Mouse (Mus musculus): Measurements from ENCODE around the gene Degs1. TPM values are rescaled to one million over a fixed set of nuclear protein-coding genes. Genes with fewer than 3 reads are reported as not detected.

Gene Degs1
- polyA plus RNA-seq, 1 experiment from 2014 or later = 96.7 TPM

- 66% methylated on average over 5 of the region's 5 CpGs for WGBS
- no peak overlapping the region for H3K9ac ChIP-seq (replicated peaks; ENCODE audit: low read depth, low read length)
These were observed 11.0 kb downstream of the Degs1 start for GRCm38 (mm10) chr1:182271632-182272031.

GRCm38 (mm10) chr1:182271130-182271529, 11.5 kb downstream of the Degs1 start:
- H3K4me1 ChIP-seq (ENCODE audit: control insufficient read depth, insufficient read depth, low read length) = no peaks in the 10 kb centered on the region

More at GRCm38 (mm10) chr1:182271632-182272031, 11.0 kb downstream of the Degs1 start:
- Histone ChIP-seq H3K36me3 (ENCODE audit: control insufficient read depth, insufficient read depth, low read length) (peaks cover 10% of the 10 kb centered on the region; the same call in 1 of the 2 replicates), H3K4me2 (ENCODE audit: low read depth, low read length) (no peak overlapping the region), H3K4me3 (ENCODE audit: low read depth, low read length) (no peak overlapping the region), H3K9me3 (ENCODE audit: control insufficient read depth, low read length) (no peaks in the 10 kb centered on the region), H3K27me3 (ENCODE audit: control insufficient read depth, insufficient read depth, low read length) (no peaks in the 10 kb centered on the region), H3K27ac (ENCODE audit: low read depth, low read length) (no peak overlapping the region), H3K4me1 (ENCODE audit: control insufficient read depth, insufficient read depth, low read length) (no peaks in the 10 kb centered on the region)
- no peak for ATAC-seq (ENCODE audit: low read depth)

GRCm38 (mm10) chr1:182268317-182268716, 14.3 kb downstream of the Degs1 start:
- no peak overlapping the region for H3K9ac ChIP-seq (replicated peaks; ENCODE audit: low read depth, low read length)
- 60% methylated on average over 4 of the region's 4 CpGs for WGBS
- no peak overlapping the region for H3K4me2 ChIP-seq (ENCODE audit: low read depth, low read length)
- H3K27ac ChIP-seq (ENCODE audit: low read depth, low read length) = no peak overlapping the region
- no peaks in the 10 kb centered on the region for H3K4me1 ChIP-seq (ENCODE audit: control insufficient read depth, insufficient read depth, low read length)
- no peaks in the 10 kb centered on the region for H3K9me3 ChIP-seq (ENCODE audit: control insufficient read depth, low read length)
- no peak for ATAC-seq (ENCODE audit: low read depth)
- no peaks in the 10 kb centered on the region for H3K27me3 ChIP-seq (ENCODE audit: control insufficient read depth, insufficient read depth, low read length)
- no peaks in the 10 kb centered on the region for H3K36me3 ChIP-seq (ENCODE audit: control insufficient read depth, insufficient read depth, low read length)
- H3K4me3 ChIP-seq (ENCODE audit: low read depth, low read length) = no peak overlapping the region

More at GRCm38 (mm10) chr1:182271130-182271529, 11.5 kb downstream of the Degs1 start:
- WGBS = 89% methylated on average over 5 of the region's 5 CpGs
- Histone ChIP-seq H3K9ac (replicated peaks; ENCODE audit: low read depth, low read length) (no peak overlapping the region), H3K27ac (ENCODE audit: low read depth, low read length) (no peak overlapping the region), H3K4me2 (ENCODE audit: low read depth, low read length) (no peak overlapping the region), H3K9me3 (ENCODE audit: control insufficient read depth, low read length) (no peaks in the 10 kb centered on the region), H3K4me3 (ENCODE audit: low read depth, low read length) (no peak overlapping the region), H3K36me3 (ENCODE audit: control insufficient read depth, insufficient read depth, low read length) (peaks cover 10% of the 10 kb centered on the region; the same call in 1 of the 2 replicates), H3K27me3 (ENCODE audit: control insufficient read depth, insufficient read depth, low read length) (no peaks in the 10 kb centered on the region)
- ATAC-seq (ENCODE audit: low read depth) = no peak

- no peaks in the 10 kb centered on the region for H3K9me3 ChIP-seq (ENCODE audit: control insufficient read depth, low read length)
- H3K9ac ChIP-seq (replicated peaks; ENCODE audit: low read depth, low read length) = no peak overlapping the region
- no peaks in the 10 kb centered on the region for H3K27me3 ChIP-seq (ENCODE audit: control insufficient read depth, insufficient read depth, low read length)
- WGBS = 92% methylated on average over 11 of the region's 11 CpGs
- no peak overlapping the region for H3K4me3 ChIP-seq (ENCODE audit: low read depth, low read length)
- H3K4me1 ChIP-seq (ENCODE audit: control insufficient read depth, insufficient read depth, low read length) = no peaks in the 10 kb centered on the region
- no peaks in the 10 kb centered on the region for H3K36me3 ChIP-seq (ENCODE audit: control insufficient read depth, insufficient read depth, low read length)
- ATAC-seq (ENCODE audit: low read depth) = no peak
- no peak overlapping the region for H3K4me2 ChIP-seq (ENCODE audit: low read depth, low read length)
- no peak overlapping the region for H3K27ac ChIP-seq (ENCODE audit: low read depth, low read length)
These were observed 16.5 kb downstream of the Degs1 start for GRCm38 (mm10) chr1:182266028-182266525.

GRCm38 (mm10) chr1:182256041-182256680, 26.4 kb downstream of the Degs1 start:
- H3K36me3 ChIP-seq (ENCODE audit: control insufficient read depth, insufficient read depth, low read length) = no peaks in the 10 kb centered on the region
- no peaks in the 10 kb centered on the region for H3K9me3 ChIP-seq (ENCODE audit: control insufficient read depth, low read length)
- H3K4me2 ChIP-seq (ENCODE audit: low read depth, low read length) = no peak overlapping the region
- 88% methylated on average over 11 of the region's 11 CpGs for WGBS
- no peak overlapping the region for H3K4me3 ChIP-seq (ENCODE audit: low read depth, low read length)
- H3K9ac ChIP-seq (replicated peaks; ENCODE audit: low read depth, low read length) = no peak overlapping the region
- no peak for ATAC-seq (ENCODE audit: low read depth)
- H3K4me1 ChIP-seq (ENCODE audit: control insufficient read depth, insufficient read depth, low read length) = no peaks in the 10 kb centered on the region
- H3K27ac ChIP-seq (ENCODE audit: low read depth, low read length) = no peak overlapping the region
- H3K27me3 ChIP-seq (ENCODE audit: control insufficient read depth, insufficient read depth, low read length) = no peaks in the 10 kb centered on the region

GRCm38 (mm10) chr1:182255031-182255430, 27.6 kb downstream of the Degs1 start:
- 91% methylated on average over 11 of the region's 11 CpGs for WGBS
- Histone ChIP-seq H3K27me3 (ENCODE audit: control insufficient read depth, insufficient read depth, low read length) (no peaks in the 10 kb centered on the region), H3K27ac (ENCODE audit: low read depth, low read length) (no peak overlapping the region), H3K36me3 (ENCODE audit: control insufficient read depth, insufficient read depth, low read length) (no peaks in the 10 kb centered on the region), H3K4me3 (ENCODE audit: low read depth, low read length) (no peak overlapping the region), H3K4me2 (ENCODE audit: low read depth, low read length) (no peak overlapping the region), H3K9me3 (ENCODE audit: control insufficient read depth, low read length) (no peaks in the 10 kb centered on the region), H3K4me1 (ENCODE audit: control insufficient read depth, insufficient read depth, low read length) (no peaks in the 10 kb centered on the region), H3K9ac (replicated peaks; ENCODE audit: low read depth, low read length) (no peak overlapping the region)
- no peak for ATAC-seq (ENCODE audit: low read depth)

GRCm38 (mm10) chr1:182254618-182255017, 28.0 kb downstream of the Degs1 start:
- Histone ChIP-seq H3K9me3 (ENCODE audit: control insufficient read depth, low read length) (no peaks in the 10 kb centered on the region), H3K36me3 (ENCODE audit: control insufficient read depth, insufficient read depth, low read length) (no peaks in the 10 kb centered on the region), H3K9ac (replicated peaks; ENCODE audit: low read depth, low read length) (no peak overlapping the region), H3K27ac (ENCODE audit: low read depth, low read length) (no peak overlapping the region), H3K27me3 (ENCODE audit: control insufficient read depth, insufficient read depth, low read length) (no peaks in the 10 kb centered on the region), H3K4me1 (ENCODE audit: control insufficient read depth, insufficient read depth, low read length) (no peaks in the 10 kb centered on the region), H3K4me3 (ENCODE audit: low read depth, low read length) (no peak overlapping the region), H3K4me2 (ENCODE audit: low read depth, low read length) (no peak overlapping the region)
- WGBS = 93% methylated on average over 8 of the region's 8 CpGs
- ATAC-seq (ENCODE audit: low read depth) = no peak

GRCm38 (mm10) chr1:182253756-182254534, 28.7 kb downstream of the Degs1 start:
- H3K4me2 ChIP-seq (ENCODE audit: low read depth, low read length) = no peak overlapping the region
- no peak overlapping the region for H3K9ac ChIP-seq (replicated peaks; ENCODE audit: low read depth, low read length)
- no peaks in the 10 kb centered on the region for H3K9me3 ChIP-seq (ENCODE audit: control insufficient read depth, low read length)
- no peak overlapping the region for H3K4me3 ChIP-seq (ENCODE audit: low read depth, low read length)
- ATAC-seq (ENCODE audit: low read depth) = no peak
- 95% methylated on average over 12 of the region's 12 CpGs for WGBS
- H3K27ac ChIP-seq (ENCODE audit: low read depth, low read length) = no peak overlapping the region
- no peaks in the 10 kb centered on the region for H3K4me1 ChIP-seq (ENCODE audit: control insufficient read depth, insufficient read depth, low read length)
- H3K27me3 ChIP-seq (ENCODE audit: control insufficient read depth, insufficient read depth, low read length) = no peaks in the 10 kb centered on the region
- no peaks in the 10 kb centered on the region for H3K36me3 ChIP-seq (ENCODE audit: control insufficient read depth, insufficient read depth, low read length)

- no peak for ATAC-seq (ENCODE audit: low read depth)
- H3K9me3 ChIP-seq (ENCODE audit: control insufficient read depth, low read length) = no peaks in the 10 kb centered on the region
- H3K27ac ChIP-seq (ENCODE audit: low read depth, low read length) = no peak overlapping the region
- no peaks in the 10 kb centered on the region for H3K4me1 ChIP-seq (ENCODE audit: control insufficient read depth, insufficient read depth, low read length)
- no peak overlapping the region for H3K4me3 ChIP-seq (ENCODE audit: low read depth, low read length)
- WGBS = 80% methylated on average over 10 of the region's 10 CpGs
- no peaks in the 10 kb centered on the region for H3K27me3 ChIP-seq (ENCODE audit: control insufficient read depth, insufficient read depth, low read length)
- H3K4me2 ChIP-seq (ENCODE audit: low read depth, low read length) = no peak overlapping the region
- no peaks in the 10 kb centered on the region for H3K36me3 ChIP-seq (ENCODE audit: control insufficient read depth, insufficient read depth, low read length)
- no peak overlapping the region for H3K9ac ChIP-seq (replicated peaks; ENCODE audit: low read depth, low read length)
These were observed 30.0 kb downstream of the Degs1 start for GRCm38 (mm10) chr1:182252534-182253171.

Data from neural tube, embryonic 14.5 days (tissue).